Mouse (Mus musculus) adrenal gland, postnatal 25 days (tissue): Measurements from ENCODE around the gene Sst. TPM values are rescaled to one million over a fixed set of nuclear protein-coding genes. Genes with fewer than 3 reads are reported as not detected.
A peak's percentile ranks its signal among the peaks of the same experiment; 100 is the strongest.
"Not testable (repeated sequence)": the region's sequence is repeated elsewhere in the genome, so short reads cannot be mapped to it uniquely, and the experiment has no call there.

ENCODE experiments used
- DNase-seq: peaks from one replicate; pipeline ENCODE4 v3.0.0; 2021; ENCODE audit warnings: mixed read lengths
- long read RNA-seq: library from polyadenylated mRNA; stranded (forward); transcript quantifications from one replicate; pipeline ENCODE4 v2.0.0, GENCODE M21; 2021
- total RNA-seq: library from RNA; stranded (reverse); gene quantifications from 2 replicates; pipeline ENCODE4 v1.2.3, GENCODE M21; 2021

The Sst gene
- not detected in 2 replicates for total RNA-seq
- long read RNA-seq = 0 reads

DNA sequence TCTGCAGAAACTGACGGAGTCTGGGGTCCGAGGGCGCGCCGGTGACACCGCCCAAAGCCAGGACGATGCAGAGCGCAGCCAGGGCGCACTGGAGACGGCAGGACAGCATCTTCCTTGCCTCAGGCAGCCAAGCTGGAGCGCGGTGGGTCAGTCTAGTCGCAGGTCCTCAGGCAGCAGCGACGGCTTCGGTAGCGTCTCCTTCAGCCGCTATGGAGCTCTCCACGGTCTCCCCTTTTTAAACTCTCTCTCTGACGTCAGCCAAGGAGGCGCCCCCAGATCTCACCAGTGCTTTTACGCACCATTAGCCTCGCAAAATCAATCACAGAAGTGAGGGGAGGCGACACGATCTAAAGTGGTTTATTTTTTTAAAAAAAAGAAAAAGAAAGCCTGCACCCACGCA, at the start of gene Sst:
TSS of gene Sst (minus strand) at position 323 of the 400 bp plus-strand sequence.
- no peak for DNase-seq

DNA sequence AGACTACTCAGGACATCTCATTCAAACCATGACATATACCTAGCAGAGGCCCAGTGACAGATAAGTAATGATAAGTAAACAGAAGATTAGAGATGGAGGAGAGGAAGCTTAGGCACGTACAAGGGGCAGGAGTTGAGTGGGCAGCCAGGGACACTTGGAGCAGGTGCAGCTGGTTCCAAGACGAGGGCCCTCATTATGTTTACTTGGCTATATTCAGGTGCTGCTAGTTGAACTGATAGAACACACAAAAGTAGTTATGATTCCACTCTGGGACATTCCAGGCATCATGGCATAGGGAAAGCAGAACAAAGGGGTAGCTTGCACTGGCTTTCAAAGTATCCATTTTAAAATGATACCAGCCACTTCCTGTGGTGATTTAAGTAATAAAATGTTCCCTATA, 43.6 kb upstream of the Sst start:
- no peak for DNase-seq

DNA sequence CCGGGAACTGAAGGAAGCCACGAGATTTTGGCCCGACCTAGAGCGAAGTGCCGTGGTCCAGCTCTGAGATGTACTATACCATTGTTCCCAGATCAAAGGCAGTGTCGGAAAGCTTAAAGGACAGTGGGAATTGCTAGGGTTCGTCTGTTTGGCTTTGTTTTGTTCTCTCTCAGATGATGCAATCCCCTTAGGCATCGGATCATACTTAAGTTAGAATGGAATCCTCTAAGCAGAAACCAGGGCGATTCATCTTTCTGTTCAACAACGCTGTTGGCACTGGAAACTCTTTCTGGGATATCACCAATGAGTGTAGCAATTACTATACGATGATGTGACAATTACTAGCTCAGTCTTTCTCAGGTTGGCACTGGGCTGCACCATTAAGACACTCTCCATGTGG, 41.5 kb upstream of the Sst start, which contains the start of gene Rtp2:
TSS of gene Rtp2 (minus strand) at position 101 of the 400 bp plus-strand sequence.
- DNase-seq = no peak

DNA sequence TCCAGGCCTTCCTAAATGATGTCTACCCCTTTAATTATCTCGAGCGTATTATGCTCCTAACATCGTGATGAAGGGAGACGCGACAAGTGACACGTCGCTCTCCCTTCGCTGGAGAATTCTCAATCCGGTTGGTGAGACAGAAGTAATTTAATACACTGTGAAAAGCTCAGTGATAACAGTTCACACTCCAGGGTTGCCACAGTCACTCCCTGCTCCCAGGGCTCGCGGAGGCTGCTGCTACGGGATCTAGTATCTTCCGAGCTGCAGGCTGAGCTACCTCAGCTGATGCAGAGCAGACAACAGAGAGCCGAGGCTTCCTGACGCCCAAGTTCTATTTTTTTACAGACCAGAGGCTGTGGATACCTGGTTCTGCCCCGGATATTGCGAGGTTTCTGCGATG, 40.5 kb upstream of the Sst start:
- no peak for DNase-seq

DNA sequence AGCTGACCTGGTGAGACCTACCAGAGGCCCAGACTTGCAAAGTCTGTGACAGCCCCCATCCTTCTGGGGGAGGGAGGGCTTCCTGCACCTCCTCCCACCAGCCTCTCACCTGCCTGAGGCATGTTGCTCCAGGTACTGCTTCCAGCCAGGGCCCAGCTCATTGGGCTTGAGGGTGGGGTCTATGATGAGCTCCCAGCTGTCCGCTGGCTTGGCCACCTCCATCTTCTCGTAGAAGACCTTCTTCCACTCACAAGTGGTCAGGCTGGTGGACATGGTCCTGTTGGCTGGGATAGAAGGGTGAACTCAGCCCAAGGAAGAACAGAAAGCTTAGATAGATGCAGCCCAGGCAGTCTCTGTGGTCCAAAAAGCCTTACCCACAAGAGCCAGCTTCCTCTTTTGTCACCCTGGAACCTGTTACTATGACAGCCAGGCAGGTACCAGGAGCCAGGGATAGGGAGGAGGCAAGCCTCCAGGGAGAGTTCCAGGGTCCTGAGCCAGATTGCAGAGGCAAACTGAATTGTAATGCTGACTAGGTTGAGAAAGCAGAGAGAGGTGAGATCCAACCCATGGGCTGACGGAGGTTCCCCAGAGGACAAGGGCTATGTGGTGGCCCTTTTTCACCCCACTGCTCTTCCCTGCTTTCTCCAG, 39.8 kb upstream of the Sst start:
- DNase-seq = no peak

DNA sequence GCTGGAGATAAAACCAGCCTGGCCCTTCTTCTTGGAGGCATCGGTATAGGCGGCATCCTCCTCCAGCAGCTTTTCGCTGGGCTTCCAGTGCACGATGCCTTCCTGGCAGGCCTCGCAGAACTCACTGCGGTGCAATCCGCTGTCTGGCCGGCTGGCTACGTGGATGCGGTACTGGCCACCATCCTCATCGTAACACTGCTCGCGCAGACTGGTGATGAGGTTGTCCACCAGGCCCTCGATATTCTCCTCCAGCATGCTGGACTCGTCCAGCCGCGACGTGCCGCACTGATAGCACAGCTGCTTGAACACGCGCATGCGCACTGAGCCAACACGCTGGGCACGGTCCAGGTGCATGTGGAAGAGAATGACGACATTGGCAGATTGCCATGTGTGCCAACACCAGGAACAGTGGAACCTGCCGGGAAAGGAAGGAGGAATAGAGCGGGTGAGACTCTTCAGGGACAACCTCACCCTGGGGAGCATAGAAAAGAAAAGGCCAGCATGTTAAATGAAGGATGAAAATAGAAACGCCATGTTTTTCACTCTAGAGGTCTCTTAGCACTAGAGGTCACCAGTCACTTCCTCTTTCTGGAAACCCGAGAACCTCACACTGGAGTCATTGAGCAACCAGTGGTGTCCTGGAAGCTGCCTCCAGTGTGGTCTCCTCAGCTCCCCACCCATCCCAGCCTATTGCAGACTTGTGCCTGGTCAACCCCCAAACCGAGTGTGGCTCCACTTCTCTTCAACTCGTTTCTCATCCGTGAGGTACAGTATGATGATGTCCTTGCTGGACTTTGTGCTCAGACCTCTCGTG, 36.8 kb upstream of the Sst start:
- DNase-seq = no peak

DNA sequence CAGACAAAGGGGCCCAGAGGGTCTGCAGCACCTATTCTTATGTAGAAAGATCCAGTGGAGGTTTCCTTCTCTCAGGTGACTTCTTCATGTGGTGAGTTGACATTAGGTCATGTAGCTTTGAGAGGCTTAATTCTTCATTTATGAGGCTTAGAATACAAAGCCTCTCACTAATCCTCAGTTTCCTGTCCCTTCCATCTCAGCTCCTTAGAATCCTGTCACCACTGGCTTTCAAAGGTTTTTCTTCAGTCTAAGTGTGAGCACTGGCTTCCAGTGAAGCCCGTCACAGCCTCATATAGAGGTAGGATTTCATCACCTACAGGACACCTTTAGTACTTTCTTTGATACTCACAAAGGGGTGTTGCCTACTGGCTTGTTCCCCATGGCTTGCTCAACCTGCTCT, 32.1 kb upstream of the Sst start:
- DNase-seq = no peak

DNA sequence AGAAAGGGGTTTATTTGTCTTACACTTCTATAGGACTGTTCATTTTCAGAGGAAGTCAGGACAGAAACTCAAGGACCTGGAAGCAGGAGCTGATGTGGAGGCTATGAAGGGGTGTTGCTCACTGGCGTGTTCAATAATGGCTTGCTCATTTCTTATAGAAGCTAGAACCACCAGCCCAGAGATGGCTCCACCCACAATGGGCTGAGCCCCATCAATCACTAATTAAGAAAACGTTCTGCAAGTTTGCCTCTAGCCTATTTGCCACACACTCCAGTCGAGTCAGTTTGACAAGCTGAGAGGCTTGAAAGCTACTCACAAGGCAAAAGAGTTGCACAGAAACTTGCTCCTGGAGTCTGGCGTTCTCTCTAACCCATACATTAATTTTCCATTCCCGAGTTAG, 30.9 kb upstream of the Sst start:
- no peak for DNase-seq

DNA sequence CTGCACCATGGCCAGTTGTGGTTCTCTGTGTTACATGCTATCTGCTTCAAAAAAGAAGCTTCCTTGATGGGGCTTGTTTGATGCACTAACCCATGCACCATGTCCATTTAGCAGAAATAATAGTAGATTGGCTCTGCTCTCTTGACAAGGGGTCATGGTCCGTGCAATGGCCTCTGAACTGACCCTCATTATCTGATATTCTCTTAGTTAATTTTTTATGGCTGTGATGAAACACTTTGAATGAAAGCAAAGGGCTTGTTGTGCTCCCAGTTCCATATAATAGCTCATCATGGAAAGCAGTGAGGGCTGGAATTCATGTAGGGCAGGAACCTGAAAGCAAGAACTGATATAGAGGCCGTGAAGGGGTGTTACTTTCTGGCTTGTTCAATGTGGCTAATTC, 28.7 kb upstream of the Sst start:
- DNase-seq = no peak

DNA sequence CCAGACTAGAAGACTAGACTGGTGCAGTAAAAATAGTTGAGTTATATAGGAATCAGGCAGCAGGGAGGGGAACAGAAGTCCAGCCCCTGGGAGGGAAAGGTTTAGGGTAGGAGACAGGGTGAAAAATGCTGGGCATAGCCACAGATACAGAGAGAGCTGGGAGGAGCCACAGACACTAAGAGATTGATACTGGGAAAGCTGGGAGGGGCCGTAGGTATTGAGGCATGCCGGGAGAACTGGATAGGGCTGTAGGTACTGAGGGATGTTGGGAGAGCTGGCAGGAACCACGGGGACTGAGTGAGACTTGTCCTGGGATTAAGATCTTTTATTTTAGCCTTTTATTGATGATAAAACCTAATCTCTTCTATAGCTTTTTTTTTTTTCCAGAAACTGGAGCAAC, 22.6 kb upstream of the Sst start:
- no peak for DNase-seq

DNA sequence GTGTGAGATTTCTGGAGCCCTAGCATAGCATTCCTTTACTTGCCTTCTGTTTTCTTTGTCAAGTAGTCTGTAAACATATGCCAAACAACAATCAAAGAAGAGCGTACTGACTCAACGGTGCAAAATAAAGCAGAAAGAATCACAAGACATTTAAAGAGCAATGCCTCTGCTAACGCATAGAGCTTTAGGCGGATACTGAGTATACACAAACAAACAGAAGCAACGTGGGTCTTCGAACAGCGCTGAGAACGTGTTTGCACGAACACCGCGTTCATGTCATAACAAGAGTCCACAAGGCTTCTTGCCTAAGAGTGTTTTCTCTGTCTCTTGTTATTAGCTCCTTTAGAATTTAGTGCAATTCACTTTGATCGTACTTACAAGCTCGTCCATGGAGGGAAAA, 22.0 kb upstream of the Sst start:
- no peak for DNase-seq

DNA sequence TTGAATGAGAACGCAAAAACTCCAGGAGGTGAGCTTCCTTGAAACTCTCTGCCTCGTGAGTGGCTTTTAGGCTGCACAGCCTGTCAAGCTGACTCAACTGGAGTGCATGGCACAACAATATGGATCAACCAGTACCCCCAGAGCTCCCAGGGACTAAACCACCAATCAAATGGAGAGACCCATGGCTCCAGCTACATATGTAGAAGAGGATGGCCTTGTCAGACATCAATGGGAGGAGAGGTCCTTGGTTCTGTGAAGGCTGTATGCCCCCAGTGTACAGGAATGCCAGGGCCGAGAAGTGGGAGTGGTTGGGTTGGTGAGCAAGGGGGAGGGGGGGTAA, 18.2 kb upstream of the Sst start:
- not testable (repeated sequence) for DNase-seq

DNA sequence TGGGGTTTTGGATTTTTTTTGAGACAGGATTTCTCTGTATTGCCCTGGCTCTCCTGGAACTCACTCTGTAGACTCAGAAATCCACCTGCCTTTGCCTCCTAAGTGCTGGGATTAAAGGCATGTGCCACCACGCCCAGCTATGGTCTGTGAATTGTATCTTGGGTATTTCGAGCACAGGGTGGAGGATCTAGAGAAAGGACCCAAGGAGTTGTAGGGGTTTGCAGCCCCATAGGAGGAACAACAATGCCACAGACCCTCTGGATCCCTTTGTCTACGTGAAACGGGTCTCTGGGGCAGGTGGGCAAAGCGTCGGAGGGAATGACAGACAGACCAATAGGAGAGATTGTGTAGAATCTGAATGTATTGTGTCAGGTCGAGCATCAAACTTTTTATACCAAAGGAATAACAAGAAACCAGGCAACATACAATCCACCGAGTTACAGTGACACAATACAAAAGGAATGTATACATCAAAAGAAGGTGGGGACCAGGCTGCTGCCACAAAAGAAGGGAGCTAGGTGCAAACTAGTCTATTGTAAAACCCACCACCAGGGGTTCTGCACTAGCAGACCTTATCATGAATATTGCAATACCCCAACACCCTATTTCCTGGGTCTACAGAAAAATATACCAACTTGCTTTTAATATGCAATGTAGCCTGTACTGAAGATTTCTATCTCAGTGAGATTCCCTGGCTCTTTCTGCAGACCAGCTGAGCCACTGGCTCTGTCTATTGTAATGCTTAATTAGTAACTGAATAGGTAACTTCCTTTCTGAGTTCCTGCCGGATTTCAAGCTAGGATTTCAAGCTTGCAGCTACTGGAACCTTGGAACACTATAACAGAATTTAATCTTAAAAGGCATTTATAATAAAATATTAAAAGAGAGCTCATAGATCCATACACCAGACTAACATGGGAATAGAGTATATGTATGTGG, 17.6 kb upstream of the Sst start:
- not testable (repeated sequence) for DNase-seq

DNA sequence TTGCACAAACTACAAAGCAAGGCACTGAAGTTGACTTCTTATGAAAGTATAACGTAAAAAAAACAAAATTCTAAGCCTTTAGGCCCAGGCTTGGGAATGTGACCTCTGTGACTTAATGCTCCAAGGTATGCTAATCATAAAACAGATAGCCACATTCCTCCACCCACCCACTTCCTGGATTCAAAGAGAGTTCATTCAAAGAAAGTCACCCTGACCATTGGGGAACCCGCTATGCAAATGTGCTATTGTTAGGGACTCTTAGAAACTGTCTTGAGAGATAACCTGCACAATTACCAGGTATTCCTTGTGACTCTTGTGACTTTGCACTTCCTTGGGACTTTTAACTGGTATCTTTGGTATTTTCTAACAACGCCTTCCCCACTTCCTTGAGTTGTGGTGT, 15.8 kb upstream of the Sst start:
- not testable (repeated sequence) for DNase-seq

DNA sequence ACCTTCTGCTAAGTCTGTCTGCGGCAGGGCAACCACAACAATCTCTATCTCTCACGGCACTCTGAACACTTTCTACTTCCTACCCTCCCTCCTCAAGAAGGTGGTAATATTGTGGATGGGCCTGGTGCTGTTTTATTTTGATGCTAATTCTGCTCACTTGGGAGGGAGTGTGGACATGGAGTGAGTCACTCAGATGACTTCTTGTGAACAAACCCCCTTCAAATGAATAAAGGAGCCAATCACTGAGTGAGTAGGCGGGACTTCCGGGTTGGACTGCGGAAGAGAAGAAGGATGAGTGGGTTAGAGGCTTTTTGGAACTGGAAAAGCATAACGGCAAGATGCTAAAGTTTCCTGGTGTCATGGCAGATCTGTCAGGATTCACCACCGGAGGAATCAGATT, 10.7 kb upstream of the Sst start:
- DNase-seq = no peak

DNA sequence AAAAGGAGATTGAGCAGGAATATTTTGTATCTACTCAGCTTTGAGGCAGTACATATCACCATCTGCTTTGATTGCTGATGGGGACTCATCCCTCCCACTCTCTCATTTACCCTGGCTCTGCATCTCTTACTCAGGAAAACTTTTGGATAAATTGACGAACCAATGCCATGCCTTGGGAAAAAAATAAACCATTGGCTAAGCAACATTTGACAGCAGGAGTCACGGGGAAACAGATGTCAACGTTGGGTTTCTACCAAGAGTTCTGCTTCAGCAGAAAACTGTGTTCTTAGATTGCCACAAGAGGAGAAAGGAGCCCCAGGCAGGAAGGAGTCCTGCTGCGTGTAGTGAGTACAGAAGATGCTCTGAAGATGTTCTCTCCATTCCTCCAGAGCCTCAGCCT, 9.3 kb upstream of the Sst start:
- no peak for DNase-seq

DNA sequence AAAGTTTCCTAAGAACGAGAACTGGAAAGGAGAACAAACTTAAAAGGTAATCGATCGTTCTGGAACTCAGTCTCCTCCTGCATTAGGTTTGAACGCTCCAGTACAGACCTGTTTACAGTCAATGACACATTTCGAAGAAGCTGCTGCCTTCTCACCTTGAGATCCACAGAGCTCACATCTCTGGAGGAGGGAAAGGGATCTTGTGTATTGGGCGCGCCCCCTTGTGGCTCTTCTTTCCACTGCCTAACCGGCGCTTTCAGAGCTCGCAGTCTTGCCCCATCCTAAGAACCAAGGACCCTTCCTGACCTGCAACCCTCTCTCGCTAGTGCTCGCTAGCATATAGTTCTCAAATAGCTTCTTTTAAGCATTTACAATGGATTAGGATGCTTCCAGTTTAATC, 8.1 kb upstream of the Sst start:
- peak; percentile 81 for DNase-seq

DNA sequence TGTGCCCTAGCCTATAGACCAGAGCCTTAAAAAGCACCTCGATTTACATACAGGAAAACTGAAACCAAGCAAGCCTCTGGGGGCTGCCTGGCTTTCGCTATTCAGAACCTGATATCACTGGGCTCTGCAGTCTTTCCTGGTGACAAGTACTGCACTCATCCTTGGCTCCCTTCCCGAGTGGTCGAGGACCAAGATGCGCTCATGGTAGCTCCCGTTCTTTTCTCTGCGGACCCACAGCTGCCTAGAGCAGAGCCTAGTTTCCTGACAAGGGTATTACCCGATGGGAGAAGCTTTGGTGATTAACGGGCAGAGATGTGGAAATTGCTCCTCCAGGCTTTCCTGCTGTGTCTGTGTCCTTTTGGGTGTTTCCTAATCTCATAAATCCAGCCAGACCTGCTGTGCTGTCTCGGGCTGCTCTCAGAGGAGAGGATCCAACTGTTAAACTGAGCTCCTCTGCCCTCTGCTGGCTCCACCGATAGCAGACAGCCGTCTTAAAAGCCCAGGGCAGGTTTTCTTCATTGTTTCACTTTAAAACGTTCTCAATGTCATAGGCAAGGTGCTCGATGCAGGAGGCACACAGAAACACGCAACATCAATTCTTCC, 7.3 kb upstream of the Sst start:
- peak; percentile 70 for DNase-seq

DNA sequence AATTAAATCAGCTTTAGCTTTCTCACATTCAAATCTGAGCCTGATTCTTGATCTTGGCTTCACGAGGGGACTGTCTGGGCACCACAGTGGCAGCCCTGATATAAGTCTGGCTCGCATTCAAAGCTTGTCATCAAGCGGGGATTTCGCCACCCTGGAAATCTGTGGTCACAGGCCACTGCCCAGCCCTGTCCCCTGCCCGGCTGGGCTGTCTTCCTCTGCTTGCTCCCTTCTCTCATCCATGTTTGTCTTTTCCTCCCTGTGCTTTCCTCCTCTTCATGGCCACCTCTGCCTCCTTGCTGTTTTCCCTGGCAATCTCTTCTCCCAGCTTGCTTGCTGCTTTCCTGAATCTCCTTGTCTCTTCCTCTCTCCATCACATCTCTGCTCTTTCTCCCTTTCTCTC, 6.7 kb upstream of the Sst start:
- peak; percentile 16 for DNase-seq

DNA sequence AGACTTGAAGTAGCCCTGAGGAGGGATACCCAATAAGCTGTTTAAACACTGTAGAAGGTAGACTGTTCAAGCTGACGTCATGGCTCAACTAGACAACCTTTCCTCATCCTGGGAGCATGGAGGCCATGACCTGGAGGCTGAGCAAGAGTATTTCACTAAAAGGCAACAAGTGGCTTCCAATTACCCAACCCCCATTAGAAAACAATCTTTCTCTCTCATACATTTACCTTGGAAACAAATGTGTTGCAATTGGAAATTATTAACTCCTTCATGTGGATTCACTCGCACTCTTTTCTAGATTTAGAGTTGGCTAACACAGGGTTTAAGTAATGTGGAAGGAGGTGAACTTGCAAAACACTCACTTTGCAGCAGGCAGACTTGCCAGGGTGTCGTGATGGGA, 4.4 kb upstream of the Sst start:
- no peak for DNase-seq

DNA sequence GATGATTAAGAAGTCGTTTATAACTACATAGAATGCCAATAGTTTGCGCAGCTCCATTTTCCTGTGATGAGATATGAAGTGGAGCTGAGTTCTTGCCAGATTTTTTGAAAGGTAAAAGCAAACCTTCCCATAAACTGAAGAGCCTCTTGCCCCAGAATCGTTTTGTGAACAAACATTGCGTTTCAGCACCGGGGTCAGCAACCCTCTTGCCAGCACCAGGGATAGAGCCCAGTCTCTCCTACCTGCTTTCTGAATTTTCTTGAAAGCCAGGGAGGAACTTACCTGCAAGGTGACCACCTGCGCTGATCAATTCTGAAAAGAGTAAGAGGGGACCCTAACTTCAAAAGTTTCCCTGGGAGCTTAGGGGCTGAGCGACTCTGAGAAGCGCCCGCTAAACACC, 607 bp downstream of the Sst start:
- DNase-seq = peak; percentile 37

DNA sequence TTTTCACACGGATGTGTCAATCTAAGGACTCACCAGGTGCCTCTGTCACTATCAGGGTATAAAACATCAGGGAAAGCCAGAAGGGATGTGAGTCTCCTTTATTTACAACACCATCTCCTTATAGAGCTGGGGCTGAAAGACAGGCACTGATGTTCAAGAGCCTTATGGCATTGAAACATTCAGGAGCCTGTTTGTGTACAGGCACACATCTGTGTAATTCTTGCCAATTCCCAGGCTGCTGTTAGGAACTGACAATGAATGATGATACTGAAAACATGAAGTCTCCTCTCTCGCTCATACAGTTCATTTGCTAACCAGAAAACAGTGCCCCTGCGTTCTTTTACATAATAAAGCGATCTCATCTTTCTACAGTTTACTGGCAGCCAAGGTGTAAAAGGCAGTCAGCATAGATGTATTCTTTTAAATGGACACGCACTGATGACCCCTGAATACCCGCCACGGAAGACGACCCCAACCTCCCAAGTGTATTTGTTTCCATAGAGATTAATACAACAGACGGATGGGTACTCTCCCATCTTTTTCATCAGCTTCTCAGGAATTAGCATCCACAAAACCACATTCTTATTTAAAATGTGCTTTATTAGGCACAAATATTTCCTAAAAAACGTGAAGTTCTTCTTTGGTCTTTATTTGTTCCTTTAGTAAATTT, 2.7 kb downstream of the Sst start:
- no peak for DNase-seq
